Mouse (Mus musculus): ENCODE measurements at regions not wholly inside any gene's neighbourhood (a gene's known extent, or its start where the extent isn't known, plus 50 kb on each side); places are given as distances from the start of the nearest gene placed in this dataset.

DNA sequence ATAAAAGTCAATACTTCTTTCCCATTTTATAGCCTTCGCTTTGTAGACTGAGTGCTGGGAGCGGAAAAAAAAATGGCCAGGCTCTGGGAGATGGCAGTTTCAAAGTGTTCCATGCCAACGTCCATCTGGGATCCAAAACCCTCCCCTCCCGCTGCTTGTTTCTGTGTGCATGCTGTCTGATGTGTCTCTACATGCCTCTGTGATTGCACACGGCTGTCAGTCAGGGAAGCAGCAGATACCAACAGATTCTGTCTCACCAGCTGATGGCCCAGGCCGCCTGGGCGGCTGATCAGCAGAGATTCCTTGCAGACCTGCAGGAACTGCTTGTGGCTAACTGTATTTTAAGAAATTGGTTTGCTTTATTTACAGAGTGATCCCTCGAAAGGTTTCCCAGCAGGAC lies 245.4 kb upstream of the Satb1 start:
- ATAC-seq (ENCODE audit: extremely low read depth, insufficient number of reproducible peaks, low FRiP score, poor library complexity, severe bottlenecking), result no peak

DNA sequence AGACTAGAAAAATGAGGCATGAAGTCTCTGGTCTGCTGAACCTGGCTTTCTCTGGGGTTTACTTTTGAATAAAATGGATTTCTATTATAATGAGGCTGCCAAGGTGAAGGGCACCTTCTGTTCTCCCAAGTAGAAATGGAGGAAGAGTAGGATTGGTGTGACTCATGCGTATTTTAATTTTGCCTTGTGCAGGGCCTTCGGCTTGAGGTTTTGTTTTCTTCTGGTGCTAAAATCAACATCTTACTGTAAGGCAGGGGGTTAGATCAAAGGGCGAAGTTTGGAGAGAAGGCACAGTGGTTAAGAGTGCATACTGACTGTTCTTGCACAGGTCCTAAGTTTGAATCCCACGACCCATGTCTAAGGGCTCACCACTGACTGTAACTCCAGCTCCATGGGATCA lies 244.9 kb upstream of the Satb1 start:
- no peak for ATAC-seq (ENCODE audit: extremely low read depth, insufficient number of reproducible peaks, low FRiP score, poor library complexity, severe bottlenecking)

DNA sequence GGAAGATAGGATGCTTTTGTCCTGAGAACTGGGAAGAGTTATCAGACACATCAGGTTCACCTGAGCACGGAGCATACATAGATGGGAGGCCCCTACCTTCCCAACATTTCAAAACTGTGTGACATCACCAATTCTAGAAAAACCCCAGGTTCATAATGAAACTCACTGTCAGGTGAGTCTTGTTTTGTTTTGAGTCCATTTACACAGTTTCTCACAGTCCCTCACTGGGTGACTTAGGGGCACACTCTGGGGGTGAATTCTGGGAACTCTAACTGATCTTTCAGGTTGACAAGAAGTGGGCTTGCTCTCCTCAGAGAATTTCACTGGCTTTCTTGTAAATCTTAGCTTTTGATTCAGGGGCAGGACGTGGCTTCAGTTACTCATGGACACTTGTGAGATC lies 243.7 kb upstream of the Satb1 start:
- no peak for ATAC-seq (ENCODE audit: extremely low read depth, insufficient number of reproducible peaks, low FRiP score, poor library complexity, severe bottlenecking)

DNA sequence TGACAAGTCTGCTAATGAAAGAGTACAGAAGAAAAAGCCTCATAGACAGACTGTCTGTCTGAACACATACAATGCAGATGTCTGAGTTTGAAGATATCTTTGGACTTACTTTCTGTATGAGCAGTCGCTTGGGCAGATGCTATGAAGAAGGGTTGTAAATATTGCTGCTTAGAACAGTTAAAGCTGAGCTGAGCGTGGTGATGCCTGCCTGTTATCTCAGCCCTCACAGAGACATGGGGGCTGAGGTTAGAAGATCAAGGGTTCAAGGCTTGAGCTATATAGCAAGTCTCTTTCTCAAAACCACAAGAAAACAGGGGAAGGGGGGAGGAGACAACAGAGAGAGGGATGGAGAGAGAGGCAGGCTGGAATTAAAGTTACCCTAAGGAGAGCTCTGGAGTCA lies 234.6 kb upstream of the Satb1 start:
- peak; percentile 8; the same call in 1 of the 2 replicates for ATAC-seq (ENCODE audit: extremely low read depth, insufficient number of reproducible peaks, low FRiP score, poor library complexity, severe bottlenecking)

DNA sequence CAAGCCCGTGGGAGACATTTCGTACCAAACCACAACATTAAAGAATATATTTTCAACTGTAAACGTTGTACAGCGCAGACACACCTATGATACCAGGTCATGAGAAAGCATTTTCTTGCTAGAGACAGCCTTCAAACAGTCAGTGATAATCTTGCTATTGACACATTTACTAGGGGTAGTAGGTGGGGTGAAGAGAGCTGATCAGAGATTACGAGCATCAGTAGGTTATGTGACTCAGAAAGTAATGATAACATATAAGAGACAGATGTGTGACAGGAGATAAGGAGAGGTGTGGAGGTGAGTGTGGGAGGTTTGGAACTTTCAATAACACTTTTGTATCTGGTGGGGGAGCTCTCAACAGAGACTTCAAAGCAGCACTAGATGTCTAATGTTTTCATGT lies 231.5 kb upstream of the Satb1 start:
- ATAC-seq (ENCODE audit: extremely low read depth, insufficient number of reproducible peaks, low FRiP score, poor library complexity, severe bottlenecking), result no peak

DNA sequence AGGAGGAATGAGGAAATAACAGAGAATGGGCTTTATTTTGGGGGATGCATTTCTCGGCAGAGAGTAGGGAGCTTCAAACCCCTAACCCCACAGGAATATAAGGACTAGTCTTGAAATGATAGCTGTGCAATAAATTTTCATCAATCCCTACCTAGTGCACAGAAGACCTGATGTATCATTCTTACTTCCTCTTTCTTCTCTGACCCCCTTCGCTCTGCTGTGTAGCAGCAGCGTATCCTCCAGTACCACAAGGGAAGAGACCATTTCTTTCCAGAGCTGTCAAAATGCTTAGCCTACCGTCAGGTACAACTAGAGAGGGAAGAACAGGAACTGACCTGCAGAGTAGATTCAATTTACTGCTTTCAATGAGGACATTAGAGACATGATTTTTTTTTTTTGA lies 230.0 kb upstream of the Satb1 start:
- ATAC-seq (ENCODE audit: extremely low read depth, insufficient number of reproducible peaks, low FRiP score, poor library complexity, severe bottlenecking), result peak; percentile 78

DNA sequence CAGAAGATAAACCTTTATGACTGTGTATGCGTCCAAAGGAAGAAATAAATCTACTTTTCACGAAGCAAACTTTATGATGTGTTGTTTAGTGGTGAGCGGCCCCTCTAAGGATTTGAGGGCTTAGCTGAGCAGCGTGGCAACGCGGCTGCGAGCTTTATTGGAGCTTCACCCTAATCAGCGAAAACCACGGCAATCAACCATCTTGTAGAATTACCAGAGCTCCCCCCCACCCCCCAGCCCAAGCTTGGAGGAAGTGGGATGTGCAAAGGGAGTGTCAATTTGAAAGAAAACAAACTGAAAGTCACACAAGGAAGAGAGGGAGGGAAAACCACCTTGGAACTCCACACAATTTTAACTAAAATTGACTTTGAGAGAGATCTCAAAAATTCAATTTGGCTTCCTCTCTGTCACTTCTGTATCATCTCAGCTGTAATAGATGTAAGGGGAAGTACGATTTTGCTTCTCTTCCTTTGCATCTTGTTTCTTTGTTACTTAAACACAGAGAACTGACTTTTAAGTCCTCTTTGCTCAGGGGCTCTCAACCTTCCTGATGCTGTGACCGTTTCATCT lies 229.1 kb upstream of the Satb1 start:
- ATAC-seq (ENCODE audit: extremely low read depth, insufficient number of reproducible peaks, low FRiP score, poor library complexity, severe bottlenecking), result peak; percentile 29; the same call in 1 of the 2 replicates

DNA sequence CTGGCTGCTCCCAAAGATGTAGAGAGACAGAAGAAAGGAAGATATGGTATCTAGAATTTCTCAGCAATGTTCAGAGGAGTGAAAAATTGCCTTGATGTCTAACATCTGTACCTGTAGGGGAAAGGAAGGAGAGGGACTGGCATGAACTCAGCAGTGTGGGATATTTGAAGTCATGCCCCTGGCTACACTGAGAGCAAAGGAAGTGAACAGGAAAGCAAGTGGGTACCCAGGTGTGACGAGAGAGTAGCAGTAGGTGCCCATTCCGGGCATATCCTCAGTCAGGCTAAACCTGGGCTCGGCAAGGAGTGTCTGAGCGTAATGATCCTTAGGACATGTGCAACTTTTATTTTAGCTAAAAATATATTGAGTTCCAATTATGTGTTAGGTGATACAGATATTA lies 203.4 kb upstream of the Satb1 start:
- no peak for ATAC-seq (ENCODE audit: extremely low read depth, insufficient number of reproducible peaks, low FRiP score, poor library complexity, severe bottlenecking)

DNA sequence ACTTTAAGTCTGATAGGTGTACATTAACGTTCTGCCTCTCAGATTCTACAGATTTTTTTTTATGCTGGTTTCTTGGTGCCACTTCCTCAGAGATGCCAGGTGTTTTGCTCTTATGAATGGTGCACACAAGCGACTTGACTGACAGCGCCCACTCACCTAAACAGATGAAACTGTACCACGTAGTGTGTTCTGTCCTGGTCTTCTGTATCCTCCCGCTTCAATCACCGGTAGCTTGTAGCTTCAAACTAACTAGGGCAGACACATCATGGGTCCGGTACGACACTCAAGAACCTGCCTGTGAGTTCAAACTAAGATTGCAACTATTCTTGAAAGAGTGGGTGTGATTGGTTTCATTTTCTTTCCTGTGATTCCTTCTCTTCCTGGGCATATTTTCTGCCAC lies 198.0 kb upstream of the Satb1 start:
- no peak for ATAC-seq (ENCODE audit: extremely low read depth, insufficient number of reproducible peaks, low FRiP score, poor library complexity, severe bottlenecking)

DNA sequence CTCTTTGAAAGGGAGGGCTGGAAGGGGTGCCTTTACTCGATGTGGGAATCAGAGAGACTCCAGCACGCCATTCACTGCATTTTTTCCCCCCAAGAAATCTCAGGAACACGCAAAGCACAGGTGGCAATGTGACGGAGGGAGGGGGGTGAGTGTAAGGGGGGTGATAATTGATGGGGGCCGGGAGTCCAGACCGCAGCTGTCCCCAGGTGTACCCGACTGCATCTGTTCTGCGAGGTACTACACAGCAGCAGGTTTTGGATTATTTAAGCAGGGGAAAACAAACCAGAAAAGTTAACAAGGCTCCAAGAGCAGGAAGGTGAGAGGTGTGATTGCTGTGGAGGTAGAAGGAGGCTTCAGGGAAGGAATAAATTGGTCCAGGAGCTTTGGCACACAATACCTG lies 153.8 kb upstream of the Satb1 start:
- ATAC-seq (ENCODE audit: extremely low read depth, insufficient number of reproducible peaks, low FRiP score, poor library complexity, severe bottlenecking), result no peak

DNA sequence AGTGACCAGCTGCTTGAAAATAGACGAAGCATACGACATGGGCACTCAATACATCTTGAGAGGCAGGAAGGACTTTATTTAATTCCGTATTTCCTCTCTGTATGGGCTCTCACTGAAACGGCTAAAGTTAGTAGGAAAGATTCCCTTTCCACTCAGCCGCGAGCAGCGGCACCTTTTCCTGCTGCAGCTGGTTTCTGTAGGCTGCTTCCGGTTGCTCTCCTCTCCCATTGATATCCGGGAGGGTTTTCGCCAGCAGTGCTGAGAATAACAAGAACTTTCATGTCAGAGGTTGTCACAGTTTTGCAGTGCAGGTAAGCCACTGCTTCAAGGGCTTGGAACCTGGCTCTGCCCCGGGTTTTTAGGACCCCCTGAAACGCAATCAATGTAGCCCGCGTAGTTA lies 153.1 kb upstream of the Satb1 start:
- ATAC-seq (ENCODE audit: extremely low read depth, insufficient number of reproducible peaks, low FRiP score, poor library complexity, severe bottlenecking), result no peak

DNA sequence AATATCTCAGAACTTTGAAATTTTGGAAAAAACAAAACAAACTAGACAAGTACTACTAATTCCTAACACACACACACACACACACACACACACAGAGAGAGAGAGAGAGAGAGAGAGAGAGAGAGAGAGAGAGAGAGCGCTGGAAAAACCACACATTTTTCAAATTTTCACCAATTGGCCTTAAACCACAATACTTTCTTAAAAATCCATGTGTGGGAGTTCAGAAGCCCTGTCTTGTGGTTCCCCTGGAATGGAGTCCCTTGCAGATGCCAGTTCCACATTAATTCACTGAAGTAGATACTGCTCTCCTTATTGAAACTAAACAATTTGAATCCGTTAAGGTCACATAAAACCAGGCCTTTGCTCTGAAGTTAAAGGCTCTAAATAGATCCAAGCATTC lies 146.0 kb upstream of the Satb1 start:
- ATAC-seq (ENCODE audit: extremely low read depth, insufficient number of reproducible peaks, low FRiP score, poor library complexity, severe bottlenecking), result no peak

DNA sequence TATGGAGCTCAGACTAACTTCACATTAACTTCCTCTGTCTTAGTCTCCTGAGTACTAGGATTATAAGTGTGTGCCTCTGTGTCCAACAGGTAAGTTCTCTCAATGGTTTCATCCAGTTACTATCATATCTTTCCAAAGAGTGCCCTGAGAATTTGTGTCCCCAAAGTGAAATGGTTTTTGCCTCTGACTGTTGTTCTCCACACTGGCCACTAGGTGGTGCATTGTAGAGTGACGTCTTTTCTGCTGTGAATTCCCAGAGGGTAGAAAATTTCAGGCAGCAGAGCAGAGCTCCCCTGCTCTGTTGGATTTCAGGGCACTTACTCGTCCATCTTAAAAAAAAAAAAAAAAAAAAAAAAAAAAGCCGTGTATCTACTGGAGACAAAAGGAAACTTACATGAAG lies 138.4 kb upstream of the Satb1 start:
- peak; percentile 61 for ATAC-seq (ENCODE audit: extremely low read depth, insufficient number of reproducible peaks, low FRiP score, poor library complexity, severe bottlenecking)

DNA sequence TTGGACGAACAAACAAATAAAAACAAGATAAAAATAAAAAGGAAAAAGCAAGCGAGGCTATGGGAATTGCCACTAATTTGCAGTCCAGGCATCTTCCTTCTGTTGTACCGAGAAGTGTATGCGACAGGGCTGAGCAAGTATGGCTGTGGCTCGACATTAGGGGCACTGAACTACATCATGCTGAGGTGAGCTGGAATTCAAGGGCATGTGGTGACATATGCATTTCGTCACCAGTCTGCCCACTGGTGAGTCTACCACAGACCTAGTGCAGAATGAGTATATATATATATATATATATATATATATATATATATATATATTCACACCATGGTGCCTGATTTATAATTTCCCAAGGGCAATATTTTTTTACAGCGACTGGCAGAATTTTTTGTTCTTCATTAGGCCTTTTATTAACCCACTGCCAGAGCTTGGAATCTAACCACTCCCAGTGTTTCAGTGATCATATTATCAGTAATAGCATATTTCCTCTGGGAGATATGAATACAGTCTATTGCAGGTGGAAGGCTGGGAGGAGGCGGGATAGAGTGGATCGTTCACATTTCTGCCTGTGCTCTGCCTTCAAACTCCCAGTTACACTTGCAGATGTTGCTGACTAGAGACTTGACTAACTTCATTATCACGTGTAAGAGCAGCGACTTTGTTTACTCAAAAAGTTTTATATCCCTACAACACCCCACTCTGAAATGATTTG lies 133.6 kb upstream of the Satb1 start:
- no peak for ATAC-seq (ENCODE audit: extremely low read depth, insufficient number of reproducible peaks, low FRiP score, poor library complexity, severe bottlenecking)

DNA sequence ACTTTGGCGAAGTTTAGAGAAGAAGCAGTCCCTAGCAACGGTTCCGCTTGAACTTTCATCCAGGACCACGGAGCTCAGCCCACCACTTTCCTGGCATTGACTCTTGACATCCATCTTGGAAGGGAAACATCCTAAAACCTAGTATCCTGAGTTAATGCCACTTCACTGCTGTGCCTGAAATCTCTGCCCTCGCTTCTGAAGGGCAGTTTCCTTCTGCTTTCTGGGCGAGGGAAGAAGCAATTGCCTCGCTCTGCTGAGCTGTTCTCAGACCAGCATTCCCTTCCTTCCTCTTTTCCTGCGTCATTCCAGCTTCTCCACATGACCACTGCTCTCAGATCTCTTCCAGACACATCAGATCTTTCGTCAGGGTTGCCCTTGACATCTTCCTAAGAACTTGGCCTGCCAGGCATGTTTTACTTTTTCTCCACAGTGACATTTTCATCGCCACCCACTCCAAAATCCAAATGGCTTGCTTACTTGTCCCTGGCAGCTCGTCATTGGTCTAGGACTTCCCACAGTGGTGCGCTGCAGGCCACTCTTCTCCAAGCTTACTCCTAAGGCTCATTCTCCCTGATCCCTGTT lies 129.5 kb upstream of the Satb1 start:
- ATAC-seq (ENCODE audit: extremely low read depth, insufficient number of reproducible peaks, low FRiP score, poor library complexity, severe bottlenecking), result no peak

DNA sequence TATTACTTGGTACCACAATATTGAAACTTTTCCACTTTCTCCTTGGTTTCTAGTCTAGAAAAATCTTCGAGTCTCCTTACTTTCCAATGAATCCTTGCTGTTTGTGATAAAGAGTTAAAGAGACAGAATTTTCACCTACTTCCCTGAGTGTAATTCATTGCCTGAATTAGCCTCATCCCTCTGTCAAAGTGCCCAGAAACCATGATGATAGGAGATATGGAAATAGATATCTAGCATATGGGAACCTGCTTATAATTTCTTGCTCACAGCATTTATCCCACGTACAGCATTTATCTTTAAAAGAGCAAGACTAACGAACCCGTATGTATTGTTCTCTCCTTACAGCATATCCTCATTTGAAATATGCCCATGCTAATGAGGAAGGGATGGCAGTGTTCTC lies 128.2 kb upstream of the Satb1 start:
- no peak for ATAC-seq (ENCODE audit: extremely low read depth, insufficient number of reproducible peaks, low FRiP score, poor library complexity, severe bottlenecking)

DNA sequence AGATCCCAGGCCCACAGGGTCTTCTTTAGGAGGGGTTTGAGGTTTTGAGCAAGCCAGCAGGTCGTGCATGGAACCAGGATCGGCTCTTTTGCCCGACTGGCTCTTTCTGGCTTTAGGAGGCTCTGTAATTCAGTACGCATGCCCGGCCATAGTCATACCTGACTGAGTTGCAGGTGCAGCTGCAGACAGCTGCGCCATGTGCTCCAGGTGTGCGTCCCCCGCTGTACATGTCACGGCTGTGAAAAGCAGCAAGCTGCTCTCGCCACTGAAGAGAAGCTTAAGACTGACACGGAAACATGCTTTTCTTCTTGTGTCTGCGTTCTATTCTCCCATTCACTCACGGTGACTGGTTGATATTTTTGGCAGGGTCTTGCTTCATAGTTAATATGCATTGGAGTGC lies 123.2 kb upstream of the Satb1 start:
- no peak for ATAC-seq (ENCODE audit: extremely low read depth, insufficient number of reproducible peaks, low FRiP score, poor library complexity, severe bottlenecking)

DNA sequence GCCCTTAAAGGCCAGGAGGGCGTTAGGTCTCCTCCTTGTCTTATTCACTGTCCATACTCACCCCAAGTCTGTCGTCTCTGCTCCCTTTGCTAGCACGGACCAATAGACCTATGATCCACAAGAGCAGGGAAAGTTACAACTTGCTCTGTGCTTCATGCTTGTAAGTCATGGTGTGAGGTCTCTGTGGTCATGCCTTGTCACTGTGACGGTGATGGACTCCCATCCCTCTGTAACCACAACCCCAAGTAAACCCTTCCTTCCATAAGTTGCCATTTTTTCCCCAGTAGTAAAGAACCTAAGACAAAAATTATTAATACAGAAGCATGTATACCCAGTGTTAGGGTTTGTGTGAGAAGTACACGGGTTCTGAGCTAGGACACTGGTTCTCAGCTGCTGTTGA lies 104.6 kb upstream of the Satb1 start:
- ATAC-seq (ENCODE audit: extremely low read depth, insufficient number of reproducible peaks, low FRiP score, poor library complexity, severe bottlenecking), result no peak

DNA sequence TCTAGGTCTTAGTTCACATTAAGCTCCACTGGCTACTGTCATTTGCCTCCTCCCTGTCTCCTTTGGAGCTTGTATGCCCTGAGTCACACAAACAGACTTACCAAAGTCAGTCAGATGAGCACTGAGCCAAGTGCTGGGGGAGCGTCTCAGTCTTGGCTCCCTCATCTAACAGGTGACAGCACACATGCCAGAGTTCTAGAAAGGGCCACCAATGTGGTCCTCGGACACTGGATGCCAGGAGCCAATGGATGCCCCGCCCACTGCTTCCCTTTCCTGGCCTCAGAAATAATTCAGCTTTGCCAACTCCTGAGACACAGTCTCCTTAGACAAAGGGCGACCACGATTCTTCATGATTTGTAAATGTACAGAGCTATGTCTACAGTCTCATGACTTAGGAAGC lies 103.0 kb upstream of the Satb1 start:
- ATAC-seq (ENCODE audit: extremely low read depth, insufficient number of reproducible peaks, low FRiP score, poor library complexity, severe bottlenecking), result no peak

DNA sequence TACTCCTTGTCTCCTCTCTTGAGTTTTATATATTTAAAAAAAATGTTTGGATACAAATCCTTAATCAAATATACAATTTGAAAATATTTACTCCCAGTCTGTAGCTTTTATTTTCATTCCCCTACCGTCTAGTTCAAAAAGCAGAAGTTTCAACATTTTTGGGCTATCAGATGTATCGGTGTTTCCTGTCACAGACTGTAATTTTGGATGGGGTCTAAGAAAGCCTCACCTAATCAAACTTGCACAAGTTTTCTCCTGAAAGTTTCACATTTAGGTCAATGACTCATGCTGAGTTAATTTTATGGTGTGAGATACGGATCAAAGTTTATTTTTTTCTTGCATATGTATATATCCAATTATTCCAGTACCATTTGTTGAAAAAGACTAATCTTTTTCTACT lies 93.3 kb upstream of the Satb1 start:
- ATAC-seq (ENCODE audit: extremely low read depth, insufficient number of reproducible peaks, low FRiP score, poor library complexity, severe bottlenecking), result peak; percentile 41; the same call in 1 of the 2 replicates

DNA sequence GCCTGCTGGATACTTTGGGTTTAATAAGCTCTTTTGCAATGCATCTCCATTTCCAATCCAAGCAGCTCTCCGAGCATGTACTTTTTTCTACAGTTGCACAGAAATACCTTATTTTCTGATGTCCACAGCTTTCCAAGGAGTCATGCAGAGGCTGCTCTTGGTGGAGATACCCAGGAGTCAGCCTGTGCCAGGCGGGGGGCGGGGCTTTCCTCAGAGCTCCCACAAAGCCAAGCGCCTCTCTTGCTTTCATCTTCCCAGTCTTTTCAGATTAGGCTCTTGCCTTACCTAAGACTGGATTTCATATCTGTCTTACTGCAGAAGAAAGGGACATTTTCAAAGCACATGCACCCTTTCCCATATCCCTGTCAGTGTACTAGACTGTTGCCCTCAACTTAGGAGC lies 73.9 kb upstream of the Satb1 start:
- ATAC-seq (ENCODE audit: extremely low read depth, insufficient number of reproducible peaks, low FRiP score, poor library complexity, severe bottlenecking), result no peak
